Mouse (Mus musculus) gonadal fat pad, adult 2 months (tissue): ENCODE measurements around the gene Rhbg. TPM values are rescaled to one million over a fixed set of nuclear protein-coding genes. Genes with fewer than 3 reads are reported as not detected.
"Not testable (repeated sequence)": the region's sequence is repeated elsewhere in the genome, so short reads cannot be mapped to it uniquely, and the experiment has no call there.

ENCODE experiments used
- DNase-seq: peaks from one replicate; pipeline ENCODE4 v3.0.0-alpha.2; 2012; ENCODE audit warnings: low read depth
- polyA plus RNA-seq: library from polyadenylated mRNA; depleted of rRNA; stranded (reverse); fragments of >200 nt; gene quantifications from 2 replicates; pipeline ENCODE4 v1.2.3, GENCODE M21; 2012; rRNA removed

Rhbg gene
- polyA plus RNA-seq = 33.0 TPM in 2 replicates

- no peak for DNase-seq
Measured at GRCm38 (mm10) chr3:88254268-88254926, at the start of gene Rhbg. Rhbg (minus strand) TSS chr3:88254709.

- DNase-seq = no peak
Measured at GRCm38 (mm10) chr3:88299172-88299571, 44.7 kb upstream of the Rhbg start.

- DNase-seq = peak; percentile 10
Measured at GRCm38 (mm10) chr3:88297321-88297851, 42.9 kb upstream of the Rhbg start.

DNA sequence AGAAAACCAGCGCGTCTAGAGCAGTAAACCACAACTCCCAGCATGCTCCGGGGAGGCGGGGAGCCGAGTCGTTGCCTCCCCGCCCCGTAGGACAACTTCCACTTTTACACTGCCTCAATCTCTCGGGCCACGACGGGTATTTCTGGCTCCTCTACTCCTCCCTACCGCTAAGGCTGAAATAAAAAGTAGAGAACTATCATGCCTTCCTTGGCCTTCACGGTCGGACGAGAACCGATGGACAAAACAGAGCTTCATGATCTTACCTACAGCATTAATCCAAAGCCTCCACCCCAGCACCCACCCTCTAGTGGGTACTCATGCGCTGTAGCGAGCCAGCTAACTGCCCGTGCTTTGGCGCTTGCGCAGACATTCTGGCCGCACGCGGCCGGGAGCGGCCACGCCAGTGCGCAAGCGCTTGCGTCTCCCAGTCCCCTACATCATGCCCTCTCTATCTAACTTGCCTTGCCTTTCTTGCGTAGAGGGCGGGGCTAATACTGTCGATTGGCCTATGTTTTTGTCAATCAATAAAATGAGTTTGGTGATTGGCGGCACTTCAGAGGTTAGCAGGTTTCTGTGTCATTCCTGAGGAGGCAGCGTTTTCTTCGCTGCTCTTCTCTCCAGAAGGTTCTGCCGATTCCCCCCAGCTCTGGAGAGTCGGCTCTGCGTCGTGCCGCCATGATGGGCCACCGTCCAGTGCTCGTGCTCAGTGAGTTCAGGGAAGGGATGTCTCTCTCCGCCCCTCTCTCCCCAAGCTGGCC is 42.2 kb upstream of the Rhbg start, which contains the start of the genes Tsacc and Cct3:
TSS of gene Tsacc (minus strand) at position 439 of the 758 bp plus-strand sequence.
TSS of gene Cct3 (plus strand) at position 556 of the 758 bp plus-strand sequence.
- peak; percentile 96 for DNase-seq

DNA sequence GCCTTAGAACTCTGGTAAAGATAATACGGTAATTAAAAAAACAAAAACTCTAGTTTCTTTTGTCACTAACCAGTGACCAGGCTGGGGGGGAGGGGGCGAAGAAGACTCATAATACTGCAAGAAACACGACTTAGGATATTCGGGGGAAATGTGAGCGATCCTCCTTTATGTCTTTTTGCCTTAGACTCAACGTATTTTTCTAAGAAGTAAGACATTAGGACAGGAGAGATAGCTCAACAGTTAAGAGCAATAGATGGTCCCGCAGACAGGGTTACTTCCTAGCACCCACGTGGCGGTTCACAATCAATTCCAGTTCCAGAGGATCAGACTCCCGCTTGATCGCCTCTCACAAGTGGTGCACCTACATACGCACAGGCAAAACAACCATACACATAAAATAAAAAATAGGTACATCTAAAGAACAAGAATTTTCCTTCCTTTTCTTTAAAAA is 41.6 kb upstream of the Rhbg start:
- no peak for DNase-seq

DNA sequence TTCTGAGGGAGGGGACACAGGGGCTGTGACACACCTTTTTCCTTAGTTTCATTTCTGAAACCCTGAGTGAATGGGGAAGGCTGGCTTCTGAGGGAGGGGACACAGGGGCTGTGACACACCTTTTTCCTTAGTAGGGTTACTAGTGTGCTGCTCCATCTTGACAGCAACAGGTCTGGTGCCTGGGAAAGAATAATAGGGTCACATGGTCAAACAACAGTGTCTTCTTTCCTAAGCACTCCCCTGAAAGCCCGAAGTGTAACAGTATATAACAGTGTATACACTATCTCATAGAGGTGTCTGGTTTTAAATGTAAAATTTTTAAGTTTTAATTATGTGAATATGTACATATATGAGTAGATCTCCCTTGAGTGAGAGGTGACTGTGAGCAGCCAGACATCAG is 40.8 kb upstream of the Rhbg start:
- not testable (repeated sequence) for DNase-seq

GRCm38 (mm10) chr3:88291970-88292369 is 37.5 kb upstream of the Rhbg start:
- no peak for DNase-seq

- not testable (repeated sequence) for DNase-seq
Measured at GRCm38 (mm10) chr3:88288133-88288713, 33.7 kb upstream of the Rhbg start.

GRCm38 (mm10) chr3:88287110-88287509 is 32.6 kb upstream of the Rhbg start, which contains the start of gene Gm38392:
Gm38392 (minus strand) TSS chr3:88287210.
- no peak for DNase-seq

DNA sequence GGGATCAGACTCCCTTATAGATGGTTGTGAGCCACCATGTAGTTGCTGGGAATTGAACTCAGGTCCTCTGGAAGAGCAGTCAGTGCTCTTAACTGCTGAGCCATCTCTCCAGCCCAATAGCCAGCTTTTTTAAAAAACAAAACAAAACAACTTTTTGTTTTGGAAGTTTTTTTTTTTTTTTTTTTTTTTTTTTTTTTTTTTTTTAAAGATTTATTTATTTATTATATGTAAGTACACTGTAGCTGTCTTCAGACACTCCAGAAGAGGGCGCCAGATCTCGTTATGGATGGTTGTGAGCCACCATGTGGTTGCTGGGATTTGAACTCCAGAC is 31.0 kb upstream of the Rhbg start:
- not testable (repeated sequence) for DNase-seq

- not testable (repeated sequence) for DNase-seq
Measured at GRCm38 (mm10) chr3:88284815-88285564, 30.5 kb upstream of the Rhbg start.

GRCm38 (mm10) chr3:88281141-88281916 is 26.8 kb upstream of the Rhbg start:
- not testable (repeated sequence) for DNase-seq

- no peak for DNase-seq
Measured at GRCm38 (mm10) chr3:88280035-88280434, 25.5 kb upstream of the Rhbg start.

DNA sequence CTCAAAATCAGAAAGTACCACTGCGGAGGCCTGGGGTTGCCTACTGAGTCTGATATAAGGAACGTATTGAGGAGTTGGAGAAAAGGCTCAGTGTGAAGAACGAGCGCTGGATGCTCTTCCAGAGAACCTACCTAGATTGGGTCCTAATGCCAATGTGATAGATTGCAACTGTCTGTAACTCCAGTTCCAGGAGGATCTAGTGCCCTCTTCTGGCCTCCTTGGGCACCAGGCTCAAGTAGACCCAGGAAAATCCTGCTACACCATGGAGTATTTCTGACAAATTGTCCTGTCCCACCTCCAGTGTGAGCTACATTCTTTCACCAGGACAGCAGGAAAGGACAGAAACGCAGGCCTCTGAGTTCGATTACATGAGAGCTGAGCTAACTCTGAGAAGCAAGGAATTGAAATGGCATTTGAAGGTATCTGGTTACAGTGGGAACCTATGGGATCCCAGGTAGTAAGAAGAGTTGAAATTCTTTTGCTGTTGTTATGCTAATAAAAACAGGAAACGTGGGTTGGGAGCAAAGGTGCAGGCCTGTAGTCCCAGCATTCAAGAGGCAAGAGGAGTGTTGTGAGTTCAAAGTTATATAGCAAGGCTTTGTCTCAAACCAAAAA is 22.1 kb upstream of the Rhbg start:
- DNase-seq = no peak

- no peak for DNase-seq
Measured at GRCm38 (mm10) chr3:88276121-88276520, 21.6 kb upstream of the Rhbg start.

GRCm38 (mm10) chr3:88274002-88274401 is 19.5 kb upstream of the Rhbg start:
- DNase-seq = no peak

GRCm38 (mm10) chr3:88271859-88272258 is 17.4 kb upstream of the Rhbg start:
- DNase-seq = no peak

DNA sequence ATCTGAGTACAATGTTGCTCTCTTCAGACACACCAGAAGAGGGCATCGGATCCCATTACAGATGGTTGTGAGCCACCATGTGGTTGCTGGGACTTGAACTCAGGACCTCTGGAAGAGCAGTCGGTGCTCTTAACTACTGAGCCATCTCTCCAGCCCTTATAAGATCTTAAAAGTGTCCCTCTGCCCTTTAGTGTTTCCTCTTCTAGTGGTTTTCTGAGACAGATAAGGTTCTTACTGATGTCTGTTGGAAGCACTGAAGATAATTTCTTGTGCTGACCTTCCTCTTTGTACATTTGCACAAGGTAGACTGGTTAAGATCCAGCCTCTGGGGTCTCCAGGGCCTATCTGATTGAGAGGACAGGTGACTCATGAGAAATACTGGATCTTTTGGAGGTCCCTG is 16.8 kb upstream of the Rhbg start:
- not testable (repeated sequence) for DNase-seq

DNA sequence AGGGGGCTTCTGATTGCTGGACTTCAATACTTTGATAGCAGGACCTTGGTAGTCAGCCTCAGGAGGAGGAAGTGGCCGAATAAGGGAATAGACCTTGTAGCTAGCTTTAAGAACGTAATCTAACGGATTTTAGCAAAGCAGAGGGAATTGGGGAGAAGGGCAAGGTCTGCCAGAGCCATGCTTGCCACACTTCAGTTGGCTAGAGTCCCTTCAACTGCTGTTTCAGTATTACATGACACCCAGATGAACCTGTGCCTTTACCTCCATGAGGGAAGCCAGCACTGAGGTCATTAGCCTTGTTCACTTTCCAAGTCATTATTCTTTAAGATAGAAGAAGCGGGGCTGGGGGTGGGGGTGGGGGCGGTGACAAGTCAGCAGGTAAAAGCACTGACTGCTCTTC is 14.5 kb upstream of the Rhbg start:
- no peak for DNase-seq

DNA sequence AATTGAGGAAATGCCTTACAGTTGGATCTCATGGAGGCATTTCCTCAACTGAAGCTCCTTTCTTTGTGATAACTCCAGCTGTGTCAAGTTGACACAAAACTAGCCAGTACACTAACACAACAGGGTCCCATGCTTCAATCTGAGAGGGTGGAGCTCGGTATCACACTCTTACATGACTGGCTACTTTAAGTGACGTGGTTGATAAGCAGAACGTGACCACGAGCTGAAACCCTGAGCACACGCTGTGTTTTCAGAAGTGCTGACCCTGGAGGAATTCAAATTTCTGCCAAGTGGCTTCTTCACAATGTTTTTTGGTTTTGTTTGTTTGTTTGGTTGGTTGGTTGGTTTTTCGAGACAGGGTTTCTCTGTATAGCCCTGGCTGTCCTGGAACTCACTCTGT is 13.5 kb upstream of the Rhbg start:
- DNase-seq = not testable (repeated sequence)
